Mouse (Mus musculus): ENCODE data around the gene Chmp4b. TPM values are rescaled to one million over a fixed set of nuclear protein-coding genes. Genes with fewer than 3 reads are reported as not detected.

Chmp4b gene
- polyA plus RNA-seq (2015; fragmentation: Nextera tagmentation; extraction: Ambion mirVana), result 35.9 and 40.0 TPM in 2 replicates

DNA sequence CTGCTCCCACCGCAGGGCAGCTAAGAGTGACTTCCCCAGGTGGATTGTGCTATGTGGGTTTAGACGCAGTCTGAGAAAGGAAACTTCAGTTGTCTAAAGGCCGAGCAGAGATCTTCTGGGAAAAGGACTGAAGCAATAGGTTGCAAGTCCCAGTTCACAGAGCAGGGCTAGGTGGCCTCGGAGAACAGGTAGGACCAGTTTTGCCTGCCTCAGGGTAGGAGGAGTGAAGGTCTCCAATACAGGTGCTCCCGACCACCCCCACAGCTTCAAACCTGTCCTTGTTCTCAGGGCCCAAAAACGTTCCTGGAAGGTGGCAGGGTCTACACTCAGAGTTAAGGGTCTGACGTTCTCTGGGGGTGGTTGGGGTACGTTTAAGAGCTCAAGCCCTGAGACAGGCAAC is at the start of gene Chmp4b:
TSS of gene Chmp4b (plus strand) at position 343 of the 400 bp plus-strand sequence.
- ATAC-seq (ENCODE audit: insufficient read depth, low FRiP score, low read depth), result peak; percentile 87
- Histone ChIP-seq H3K4me2 (peak within 1 kb of the TSS; percentile 29), H3K9me3 (no peaks in the 10 kb centered on the region), H3K9ac (no peak within 1 kb of the TSS), H3K4me3 (replicated peaks) (no peak within 1 kb of the TSS), H3K36me3 (no peaks in the 10 kb centered on the region), H3K27me3 (replicated peaks) (no peaks in the 10 kb centered on the region), H3K4me1 (peaks cover 5% of the 10 kb centered on the region; the same call in 1 of the 2 replicates), H3K27ac (peak within 1 kb of the TSS; percentile 87)
- WGBS, result 37% methylated on average over 8 of the region's 8 CpGs

DNA sequence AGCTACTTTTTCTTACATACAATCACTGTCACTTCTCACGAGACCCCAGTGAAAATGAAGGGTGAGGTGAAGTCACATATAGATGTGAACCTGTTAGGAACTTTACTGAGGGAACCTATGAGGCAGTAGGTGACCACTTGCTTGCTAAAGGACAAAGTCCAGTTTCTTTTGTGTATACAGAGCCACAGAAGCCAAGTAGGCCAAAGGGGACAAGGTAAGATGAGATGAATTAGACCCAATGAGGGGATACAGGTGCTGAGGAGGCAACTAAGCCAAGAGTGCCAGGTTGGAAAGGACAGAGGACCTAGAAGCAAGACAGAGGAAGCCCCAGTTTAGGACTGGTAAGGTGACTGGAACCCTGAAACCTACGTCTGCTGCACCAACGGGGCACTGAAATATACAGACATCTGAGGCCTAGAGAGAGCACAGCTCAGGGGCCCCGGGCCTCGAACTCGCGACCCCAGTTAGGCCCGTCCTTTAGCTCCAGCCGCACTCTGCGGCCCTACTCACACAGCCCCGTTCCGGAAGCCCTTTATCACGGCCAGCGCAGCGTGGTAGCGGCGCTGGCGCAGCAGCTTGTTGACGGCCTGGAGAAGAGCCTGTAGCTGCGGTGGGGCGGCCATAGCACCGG is 48.4 kb upstream of the Chmp4b start:
- Histone ChIP-seq H3K9me3 (no peaks in the 10 kb centered on the region), H3K4me2 (peak overlapping the region; percentile 60), H3K4me1 (peaks cover 10% of the 10 kb centered on the region; the same call in 1 of the 2 replicates), H3K4me3 (replicated peaks) (peak overlapping the region; percentile 80), H3K27ac (peak overlapping the region; percentile 58), H3K9ac (peak overlapping the region; percentile 84), H3K27me3 (replicated peaks) (no peaks in the 10 kb centered on the region), H3K36me3 (no peaks in the 10 kb centered on the region)
- WGBS, result 14% methylated on average over 22 of the region's 22 CpGs
- ATAC-seq (ENCODE audit: insufficient read depth, low FRiP score, low read depth), result no peak; the same call in 1 of the 2 replicates

DNA sequence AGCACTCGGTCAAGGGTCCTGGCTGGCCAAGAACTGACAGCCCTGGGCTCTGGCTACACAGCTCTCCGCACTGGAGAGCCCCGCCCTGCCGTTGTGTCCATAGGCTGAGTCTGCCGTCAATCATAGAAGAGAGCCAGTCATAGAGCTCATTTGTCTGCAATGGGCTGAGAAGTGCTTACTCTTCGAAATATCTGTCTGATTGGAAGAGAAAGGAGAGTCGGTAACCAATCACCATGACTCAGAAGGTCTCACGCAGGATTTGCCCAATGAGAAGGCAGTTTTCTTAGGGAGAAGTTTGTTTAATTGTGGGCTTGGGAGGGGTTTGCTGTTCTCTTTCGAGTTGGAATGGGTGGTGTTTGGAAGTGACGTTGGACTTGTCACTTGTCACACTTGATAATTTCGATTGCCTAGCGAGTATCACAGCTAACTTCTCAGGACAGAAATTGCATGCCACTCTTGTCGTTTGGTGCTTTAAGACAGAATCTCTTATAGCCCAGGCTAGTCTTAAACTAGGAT is 47.8 kb upstream of the Chmp4b start, which contains the start of gene Pxmp4:
TSS of gene Pxmp4 (minus strand) at position 71 of the 516 bp plus-strand sequence.
- Histone ChIP-seq H3K4me3 (replicated peaks) (peak within 1 kb of the TSS; percentile 80), H3K9me3 (no peaks in the 10 kb centered on the region), H3K4me2 (peak within 1 kb of the TSS; percentile 60), H3K27me3 (replicated peaks) (no peaks in the 10 kb centered on the region), H3K27ac (peak within 1 kb of the TSS; percentile 58), H3K4me1 (peaks cover 10% of the 10 kb centered on the region; the same call in 1 of the 2 replicates), H3K36me3 (no peaks in the 10 kb centered on the region), H3K9ac (peak within 1 kb of the TSS; percentile 84)
- under 1% methylated on average over 13 of the region's 13 CpGs for WGBS
- peak; percentile 100 for ATAC-seq (ENCODE audit: insufficient read depth, low FRiP score, low read depth)

DNA sequence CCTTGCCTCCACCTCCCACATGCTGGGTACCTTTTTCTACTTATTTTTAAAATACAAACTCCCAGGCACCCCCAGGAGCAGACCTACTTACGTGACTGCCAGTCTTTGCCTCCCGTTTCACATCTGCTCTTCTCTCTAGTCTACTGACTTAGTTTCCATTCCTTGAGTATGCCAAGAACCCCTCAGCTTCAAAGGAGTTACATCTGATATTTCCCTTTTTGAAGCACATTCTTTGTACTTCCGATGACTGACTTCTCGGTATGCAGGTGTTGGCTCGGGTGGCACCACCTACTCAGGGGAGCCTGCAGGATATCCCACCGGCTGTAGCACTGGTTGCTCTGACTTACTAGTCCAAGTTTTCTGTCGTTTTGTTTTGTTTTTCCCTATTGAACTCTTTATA is 47.3 kb upstream of the Chmp4b start:
- Histone ChIP-seq H3K9ac (no peak overlapping the region), H3K4me3 (replicated peaks) (peak overlapping the region; percentile 80), H3K4me2 (peak overlapping the region; percentile 60), H3K4me1 (peaks cover 10% of the 10 kb centered on the region; the same call in 1 of the 2 replicates), H3K27me3 (replicated peaks) (no peaks in the 10 kb centered on the region), H3K36me3 (no peaks in the 10 kb centered on the region), H3K27ac (peak overlapping the region; percentile 32; the same call in 1 of the 2 replicates), H3K9me3 (no peaks in the 10 kb centered on the region)
- ATAC-seq (ENCODE audit: insufficient read depth, low FRiP score, low read depth), result no peak
- 28% methylated on average over 7 of the region's 7 CpGs for WGBS

DNA sequence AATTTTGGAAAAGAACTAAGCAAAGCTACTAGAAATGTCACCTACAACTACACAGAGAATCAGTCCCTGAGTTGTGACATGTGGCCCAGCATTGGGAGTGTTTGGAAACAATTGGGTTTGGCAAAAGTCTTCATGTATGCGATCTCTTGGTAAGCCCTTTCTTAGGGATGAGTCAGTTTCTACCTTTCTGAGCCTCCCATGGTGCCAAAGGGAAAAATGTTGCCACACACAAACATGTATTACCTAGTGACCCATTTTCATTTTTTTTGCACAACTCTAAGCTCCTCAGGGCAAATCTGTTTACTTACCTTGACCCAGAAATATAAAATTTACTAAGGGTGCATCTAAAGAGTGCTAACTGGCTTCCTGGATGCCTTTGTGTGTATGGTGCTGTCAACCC is 44.5 kb upstream of the Chmp4b start:
- no peak for ATAC-seq (ENCODE audit: insufficient read depth, low FRiP score, low read depth)
- Histone ChIP-seq H3K9ac (no peak overlapping the region), H3K36me3 (no peaks in the 10 kb centered on the region), H3K4me3 (replicated peaks) (no peak overlapping the region), H3K9me3 (no peaks in the 10 kb centered on the region), H3K27ac (no peak overlapping the region), H3K4me1 (peaks cover 10% of the 10 kb centered on the region; the same call in 1 of the 2 replicates), H3K4me2 (no peak overlapping the region), H3K27me3 (replicated peaks) (no peaks in the 10 kb centered on the region)
- 82% methylated on average over 1 of the region's 1 CpGs for WGBS

DNA sequence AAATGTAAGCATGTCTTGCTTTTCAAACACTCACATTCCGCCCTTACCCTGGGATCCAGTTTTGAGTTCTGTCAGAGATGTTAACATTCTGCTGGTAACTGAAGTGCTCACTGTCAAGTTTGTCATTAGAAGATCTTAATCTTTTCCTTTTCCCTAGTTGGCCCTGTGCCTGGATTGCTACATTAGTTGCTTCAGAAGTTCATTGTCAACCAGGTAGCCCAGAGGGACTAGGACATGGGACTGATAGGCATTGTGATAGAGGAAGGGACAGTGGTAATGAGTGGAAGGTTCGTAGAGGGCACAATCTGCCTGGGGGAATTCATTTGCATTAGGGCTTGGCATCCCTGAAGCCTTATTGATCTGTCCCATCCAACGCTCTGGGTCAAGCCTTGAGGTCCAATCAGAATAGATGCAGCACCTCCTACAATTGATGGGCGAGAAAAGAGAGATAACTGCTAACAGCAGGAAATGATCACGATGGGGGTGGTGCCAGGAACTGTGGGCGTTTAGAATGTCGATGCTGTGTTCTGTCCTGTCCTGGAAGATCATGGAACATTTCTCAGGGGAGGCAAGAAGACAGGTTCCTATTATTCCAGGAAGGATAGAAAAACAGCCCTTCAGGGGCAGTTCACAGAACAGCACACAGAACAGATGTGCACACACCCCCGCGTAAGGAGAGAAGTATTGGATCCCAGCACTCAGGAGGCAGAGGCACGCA is 42.3 kb upstream of the Chmp4b start:
- ATAC-seq (ENCODE audit: insufficient read depth, low FRiP score, low read depth), result no peak
- Histone ChIP-seq H3K36me3 (no peaks in the 10 kb centered on the region), H3K9me3 (no peaks in the 10 kb centered on the region), H3K27ac (no peak overlapping the region), H3K4me3 (replicated peaks) (no peak overlapping the region), H3K4me1 (peaks cover 5% of the 10 kb centered on the region; the same call in 1 of the 2 replicates), H3K27me3 (replicated peaks) (no peaks in the 10 kb centered on the region), H3K9ac (no peak overlapping the region), H3K4me2 (no peak overlapping the region)
- 60% methylated on average over 10 of the region's 10 CpGs for WGBS

DNA sequence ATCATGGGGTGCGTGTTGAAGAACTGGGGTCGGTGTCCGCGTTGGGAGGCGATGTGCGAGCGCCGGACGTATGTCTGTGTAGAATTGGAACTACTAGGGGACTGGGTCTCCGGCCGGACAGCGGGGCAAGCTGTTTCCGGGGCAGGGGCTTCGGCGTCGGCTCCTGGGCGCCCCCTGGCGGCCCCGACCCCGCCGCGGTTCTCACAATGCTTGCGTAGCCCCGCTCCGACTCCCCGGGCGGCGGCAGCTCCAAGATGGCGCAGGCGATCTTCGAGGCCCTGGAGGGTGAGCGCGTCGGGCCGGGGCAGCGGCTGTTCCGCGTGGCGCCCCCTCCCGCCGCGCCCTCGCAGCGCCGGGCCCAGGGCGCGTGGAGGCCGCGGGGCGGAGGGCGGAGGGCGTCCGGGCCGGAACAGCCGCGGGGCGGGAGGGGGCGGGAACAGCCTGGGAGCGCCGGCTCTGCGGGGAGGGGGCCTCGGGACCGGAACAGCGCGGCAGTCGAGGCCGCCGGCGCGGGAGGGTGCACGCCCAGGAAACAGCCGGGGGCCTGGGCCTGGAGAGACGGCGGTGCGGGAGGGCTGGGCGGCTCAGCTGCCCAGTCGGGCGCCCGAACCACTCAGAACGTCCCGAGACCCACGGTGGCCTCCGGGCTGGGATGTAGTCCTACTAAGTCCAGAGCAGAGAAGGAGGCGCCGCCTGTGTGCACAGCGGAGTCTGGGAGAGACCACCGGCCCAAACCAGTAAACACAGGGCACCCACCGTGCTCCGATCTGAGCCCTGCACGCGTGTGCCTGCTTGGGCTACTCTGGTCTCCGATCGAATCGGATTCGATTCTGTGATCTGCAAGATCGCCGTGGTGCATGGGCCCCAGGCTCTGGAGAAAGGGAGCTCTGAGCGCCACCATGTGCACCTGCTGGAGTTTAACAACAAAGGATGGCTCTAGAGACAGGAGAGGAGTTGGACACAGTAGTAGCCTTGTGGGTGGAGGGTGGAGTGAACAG is 38.1 kb upstream of the Chmp4b start, which contains the start of the genes Zfp341 and 4930519P11Rik:
TSS of gene Zfp341 (plus strand) at position 180 of the 998 bp plus-strand sequence.
TSS of gene 4930519P11Rik (minus strand) at position 320 of the 998 bp plus-strand sequence.
- Histone ChIP-seq H3K27ac (peak within 1 kb of the TSS; percentile 95), H3K4me1 (peaks cover 5% of the 10 kb centered on the region; the same call in 1 of the 2 replicates), H3K4me3 (replicated peaks) (peak within 1 kb of the TSS; percentile 50), H3K4me2 (peak within 1 kb of the TSS; percentile 73), H3K36me3 (no peaks in the 10 kb centered on the region), H3K9ac (peak within 1 kb of the TSS; percentile 62; the same call in 1 of the 2 replicates), H3K9me3 (no peaks in the 10 kb centered on the region), H3K27me3 (replicated peaks) (no peaks in the 10 kb centered on the region)
- peak; percentile 94 for ATAC-seq (ENCODE audit: insufficient read depth, low FRiP score, low read depth)
- under 1% methylated on average over 76 of the region's 98 CpGs for WGBS

DNA sequence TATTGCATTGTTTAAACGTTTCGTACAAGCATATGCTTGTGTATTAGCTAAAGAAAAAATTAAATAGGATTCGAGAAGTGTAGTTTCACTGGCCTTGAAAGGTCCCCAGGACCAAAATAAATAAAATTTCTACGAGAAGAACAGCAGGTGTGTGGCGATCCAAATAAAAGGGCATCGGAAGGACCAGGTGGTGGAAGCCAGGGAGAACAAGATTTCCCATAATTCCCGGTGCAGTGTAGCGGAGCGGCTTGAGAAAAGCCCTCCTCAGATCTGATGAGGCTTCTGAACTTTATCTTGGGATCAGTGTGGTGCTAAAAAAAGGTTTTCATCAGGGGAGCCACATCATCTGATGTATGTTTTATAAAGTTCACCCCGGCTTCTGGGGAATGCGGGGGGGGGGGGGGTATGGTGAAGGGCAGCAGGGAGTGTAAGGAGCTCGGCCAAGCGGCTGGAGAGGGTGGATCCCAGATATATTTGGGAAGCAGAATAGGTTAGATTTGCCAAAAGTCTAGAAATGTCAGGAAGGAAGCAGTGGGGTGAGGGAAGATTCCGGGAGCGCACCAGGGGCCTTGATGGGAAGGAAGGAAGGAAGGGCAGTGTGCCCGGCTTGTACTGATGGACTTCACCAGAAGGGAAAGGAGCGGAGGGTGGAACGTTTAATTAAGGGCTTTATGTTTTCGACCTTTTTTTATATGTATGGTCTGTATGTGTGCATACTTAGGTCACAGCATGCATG is 36.5 kb upstream of the Chmp4b start:
- Histone ChIP-seq H3K36me3 (no peaks in the 10 kb centered on the region), H3K4me1 (peaks cover 5% of the 10 kb centered on the region; the same call in 1 of the 2 replicates), H3K27ac (peak overlapping the region; percentile 11; the same call in 1 of the 2 replicates), H3K4me2 (peak overlapping the region; percentile 20; the same call in 1 of the 2 replicates), H3K27me3 (replicated peaks) (no peaks in the 10 kb centered on the region), H3K9me3 (no peaks in the 10 kb centered on the region), H3K9ac (no peak overlapping the region), H3K4me3 (replicated peaks) (no peak overlapping the region)
- WGBS, result 59% methylated on average over 19 of the region's 19 CpGs
- ATAC-seq (ENCODE audit: insufficient read depth, low FRiP score, low read depth), result no peak

DNA sequence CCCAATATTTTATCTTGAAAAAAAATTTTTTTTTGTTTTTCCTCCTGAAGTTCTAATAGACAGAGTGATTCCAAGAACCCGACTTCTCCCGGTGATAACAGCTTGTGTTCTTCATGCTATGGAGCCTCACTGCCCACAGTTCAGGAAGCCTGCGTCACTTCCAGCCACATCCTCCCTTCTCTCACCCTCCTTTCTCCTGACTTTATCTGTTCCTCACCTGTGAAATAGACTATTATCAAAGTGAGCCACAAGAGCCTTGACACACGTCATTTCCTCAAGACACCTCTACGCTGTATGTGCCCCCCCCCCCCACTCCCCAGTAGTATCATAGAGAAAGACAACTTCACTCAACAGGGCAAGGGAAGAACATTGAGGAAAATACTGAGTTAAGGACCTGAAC is 35.8 kb upstream of the Chmp4b start:
- H3K4me3 ChIP-seq (replicated peaks), result no peak overlapping the region
- H3K4me2 ChIP-seq, result no peak overlapping the region
- peaks cover 5% of the 10 kb centered on the region; the same call in 1 of the 2 replicates for H3K4me1 ChIP-seq
- H3K27me3 ChIP-seq (replicated peaks), result no peaks in the 10 kb centered on the region
- ATAC-seq (ENCODE audit: insufficient read depth, low FRiP score, low read depth), result no peak
- 84% methylated on average over 5 of the region's 5 CpGs for WGBS
- H3K36me3 ChIP-seq, result no peaks in the 10 kb centered on the region
- H3K27ac ChIP-seq, result no peak overlapping the region
- H3K9me3 ChIP-seq, result no peaks in the 10 kb centered on the region
- H3K9ac ChIP-seq, result no peak overlapping the region

DNA sequence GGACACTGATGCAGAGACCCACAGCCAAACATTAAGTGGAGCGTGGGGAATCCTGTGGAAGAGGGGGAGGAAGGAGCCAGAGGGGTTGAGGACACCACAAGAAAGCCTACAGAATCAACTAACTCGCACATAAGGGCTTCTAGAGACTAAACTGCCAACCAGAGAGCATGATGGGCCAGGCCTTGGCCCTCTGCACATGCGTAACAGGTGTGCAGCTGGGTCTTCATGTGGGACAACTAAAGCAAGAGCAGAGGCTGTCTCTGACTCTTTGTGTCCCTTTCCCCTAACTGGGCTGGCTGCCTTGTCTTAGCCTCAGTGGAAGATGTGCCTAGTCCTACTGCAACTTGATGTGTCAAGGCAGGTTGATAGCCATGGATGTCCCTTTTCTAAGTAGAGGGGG is 34.4 kb upstream of the Chmp4b start:
- no peak for ATAC-seq (ENCODE audit: insufficient read depth, low FRiP score, low read depth)
- no peak overlapping the region for H3K4me2 ChIP-seq
- H3K27me3 ChIP-seq (replicated peaks), result no peaks in the 10 kb centered on the region
- no peaks in the 10 kb centered on the region for H3K9me3 ChIP-seq
- no peaks in the 10 kb centered on the region for H3K36me3 ChIP-seq
- H3K9ac ChIP-seq, result no peak overlapping the region
- 89% methylated on average over 3 of the region's 3 CpGs for WGBS
- no peak overlapping the region for H3K4me3 ChIP-seq (replicated peaks)
- peaks cover 5% of the 10 kb centered on the region; the same call in 1 of the 2 replicates for H3K4me1 ChIP-seq
- no peak overlapping the region for H3K27ac ChIP-seq

Data from stomach, embryonic 15.5 days (tissue).